Mouse (Mus musculus) myocyte (in vitro differentiated cells): ENCODE measurements around the gene Dnaic1.

Source experiments
- MYOG ChIP-seq, 3 experiments: IDR thresholded peaks; one replicate each; pipeline ENCODE4 v1.6.1; 2011; ENCODE audit warnings: control low read depth in 2 of 3, low read depth in 2 of 3, mild to moderate bottlenecking in 2 of 3; ENCODE audit not compliant: insufficient read length in 2 of 3, control insufficient read depth in 1 of 3, insufficient read depth in 1 of 3
- POLR2A ChIP-seq: IDR thresholded peaks from one replicate; pipeline ENCODE4 v1.6.1; 2011; ENCODE audit warnings: low read depth, mild to moderate bottlenecking, control low read depth, moderate library complexity; ENCODE audit not compliant: insufficient read length
- TCF12 ChIP-seq: IDR thresholded peaks from one replicate; pipeline ENCODE4 v1.6.1; 2011; ENCODE audit warnings: mild to moderate bottlenecking, control low read depth; ENCODE audit not compliant: poor library complexity, insufficient read depth, severe bottlenecking

GRCm38 (mm10) chr4:41681176-41681575 is 111.6 kb downstream of the Dnaic1 start:
- no peak for TF ChIP-seq POLR2A
- no peak for TF ChIP-seq TCF12
- no peak for TF ChIP-seq MYOG (IDR thresholded peaks at IDR 0.05; ENCODE audit: control insufficient read depth in 1 of 3, insufficient read depth in 1 of 3, insufficient read length in 2 of 3, low read depth in 2 of 3)
